In the genomic region with DNA sequence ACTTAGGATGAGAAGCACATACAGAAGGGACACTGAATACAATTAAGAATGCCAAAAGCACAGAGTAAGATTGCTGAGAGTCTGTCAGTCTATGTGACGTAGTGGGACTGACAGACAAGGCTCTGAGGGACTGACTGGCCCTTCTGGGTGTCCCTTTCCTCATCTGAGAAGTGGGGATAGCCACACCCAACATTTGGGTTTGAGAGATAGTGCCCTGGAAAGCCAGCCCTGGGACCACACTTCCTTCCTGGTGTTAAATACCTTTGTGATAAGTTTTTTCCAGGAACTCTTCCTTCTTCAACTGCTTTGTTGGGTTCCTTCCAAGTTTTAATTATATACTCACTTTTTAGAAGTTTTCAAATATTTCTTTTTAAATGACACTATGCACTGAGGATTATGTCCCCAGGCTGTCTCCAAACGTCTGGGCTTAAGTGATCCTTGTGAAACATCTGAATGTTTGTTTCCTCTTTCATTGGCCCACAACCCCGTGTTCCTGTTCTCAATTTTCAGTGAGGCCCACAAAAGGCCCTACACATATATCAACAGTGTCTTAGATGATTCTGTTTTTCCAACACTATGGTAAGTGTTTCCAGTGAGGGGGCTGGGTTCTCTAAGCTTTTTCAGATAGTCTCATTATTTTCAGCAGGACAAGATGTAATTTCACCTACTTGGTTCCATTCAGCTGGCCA, we compare ENCODE assay signal across 13 mouse cellular contexts. TPM values are rescaled to one million over a fixed set of nuclear protein-coding genes. Genes with fewer than 3 reads are reported as not detected.
A peak's percentile ranks its signal among the peaks of the same experiment; 100 is the strongest.
DNase-seq lines count a peak whose midpoint lies in the region; ATAC-seq and TF ChIP-seq lines count a peak whose summit lies in the region.
"Had no signal": no experiment of that assay in that cellular context is flagged by ENCODE, and none has a peak within 500 bp of the region (broad histone marks: within the 10 kb centered on the region; RNA-seq: fewer than 3 reads in every experiment).

No protein-coding gene starts in this region.

- TF ChIP-seq CTCF in intestine, postnatal 0 days (IDR thresholded peaks at IDR 0.05; ENCODE audit: low read depth) = no peak

- peak; percentile 35 for DNase-seq in adipocyte (ENCODE audit: low spot score)
- DNase-seq in layer of hippocampus, adult 11-12 months (ENCODE audit: low spot score) = no peak
- no peak for DNase-seq in right cerebral cortex, postnatal 36 days (ENCODE audit: low spot score in 2 of 2)
- DNase-seq: gastrocnemius, postnatal 25 days; kidney, postnatal 36 days; spleen, adult 18-20 months; thymus, adult 2 months had no signal

- H3K27me3 ChIP-seq in intestine, embryonic 15.5 days (replicated peaks) = no peaks in the 10 kb centered on the region
- H3K27me3 ChIP-seq in intestine, postnatal 0 days (replicated peaks; ENCODE audit: control insufficient read depth, insufficient read depth, low read length) = no peaks in the 10 kb centered on the region

- 53% methylated on average over 3 of the region's 3 CpGs for WGBS in intestine, embryonic 15.5 days
- WGBS in intestine, postnatal 0 days = 46% methylated on average over 3 of the region's 3 CpGs

- H3K9ac ChIP-seq in intestine, embryonic 15.5 days = no peak overlapping the region
- no peak overlapping the region for H3K9ac ChIP-seq in intestine, postnatal 0 days (ENCODE audit: low read depth, low read length)
- H3K9ac ChIP-seq: hindbrain, embryonic 14.5 days had no signal

- H3K4me3 ChIP-seq in intestine, embryonic 15.5 days (replicated peaks) = no peak overlapping the region
- H3K4me3 ChIP-seq in intestine, postnatal 0 days (ENCODE audit: low read depth, low read length) = no peak overlapping the region

- H3K4me2 ChIP-seq in intestine, embryonic 15.5 days (replicated peaks) = no peak overlapping the region
- no peak overlapping the region for H3K4me2 ChIP-seq in intestine, postnatal 0 days (replicated peaks; ENCODE audit: low read depth)
- H3K4me2 ChIP-seq: hindbrain, embryonic 14.5 days had no signal

- H3K9me3 ChIP-seq in intestine, embryonic 15.5 days = no peaks in the 10 kb centered on the region
- H3K9me3 ChIP-seq in intestine, postnatal 0 days (ENCODE audit: control insufficient read depth) = no peaks in the 10 kb centered on the region

- H3K36me3 ChIP-seq in intestine, embryonic 15.5 days = no peaks in the 10 kb centered on the region
- peaks cover 12% of the 10 kb centered on the region; the same call in 1 of the 2 replicates for H3K36me3 ChIP-seq in intestine, postnatal 0 days (ENCODE audit: control insufficient read depth, insufficient read depth)

- H3K4me1 ChIP-seq in intestine, embryonic 15.5 days (replicated peaks) = no peaks in the 10 kb centered on the region
- no peaks in the 10 kb centered on the region for H3K4me1 ChIP-seq in intestine, postnatal 0 days (replicated peaks; ENCODE audit: control insufficient read depth, insufficient read depth, low read length)

- ATAC-seq in intestine, embryonic 15.5 days = 0 out of 2 replicates have a peak, but pooled peaks have one; percentile 63
- ATAC-seq in intestine, postnatal 0 days = no peak
- ATAC-seq in hematopoietic stem cell, adult 5-6 weeks (replicated peaks in 1 of 2; ENCODE audit: insufficient read depth in 1 of 2, low FRiP score in 2 of 2, low TSS enrichment in 1 of 2, low read depth in 1 of 2, poor library complexity in 2 of 2, severe bottlenecking in 2 of 2) = peak; percentile 47 to 68; a peak in 3 of 4 replicates
- ATAC-seq in megakaryocyte-erythroid progenitor cell, adult 5-6 weeks (replicated peaks; ENCODE audit: low FRiP score, low TSS enrichment, poor library complexity, severe bottlenecking) = peak; percentile 62; the same call in 1 of the 2 replicates
- ATAC-seq: CD4-positive, CD25-positive, alpha-beta regulatory T cell, adult 4 months had no signal

- H3K27ac ChIP-seq in intestine, embryonic 15.5 days = no peak overlapping the region
- no peak overlapping the region for H3K27ac ChIP-seq in intestine, postnatal 0 days (ENCODE audit: low read depth, low read length)
- H3K27ac ChIP-seq: hindbrain, embryonic 14.5 days had no signal

RNA-seq across cellular contexts. Expression of gene Sla2, which starts 37.4 kb away (rescaled TPM):
- polyA plus RNA-seq in intestine, embryonic 15.5 days (2015; fragmentation: Nextera tagmentation; extraction: Ambion mirVana) = 0.53 and 0.66 TPM in 2 replicates
- 0.29 and 0.40 TPM in 2 replicates for polyA plus RNA-seq in intestine, postnatal 0 days (2015; fragmentation: Nextera tagmentation; extraction: Ambion mirVana)
- 9.8 and 11.2 TPM in 2 replicates for total RNA-seq in hematopoietic stem cell, adult 5-6 weeks (2017)
- total RNA-seq in megakaryocyte-erythroid progenitor cell, adult 5-6 weeks (2014; fragmentation: Nextera tagmentation) = 0.35 and 0.74 TPM in 2 replicates
- total RNA-seq in megakaryocyte-erythroid progenitor cell, adult 5-6 weeks (2017) = 1.7 and 1.8 TPM in 2 replicates
- total RNA-seq: gastrocnemius, postnatal 25 days had no signal
